Mouse (Mus musculus) urinary bladder, postnatal 36 days (tissue): ENCODE data around the gene Parp9.
"Not testable (repeated sequence)": the region's sequence is repeated elsewhere in the genome, so short reads cannot be mapped to it uniquely, and the experiment has no call there.

Experiments used
- DNase-seq, 2 experiments: peaks; one replicate each; pipeline ENCODE4 v3.0.0; 2022; ENCODE audit warnings: low spot score in 2 of 2, mixed read lengths in 1 of 2

Parp9 gene

GRCm38 (mm10) chr16:35924341-35924740 is 13.9 kb upstream of the Parp9 start:
- DNase-seq, result no peak

GRCm38 (mm10) chr16:35932179-35933055 is 5.9 kb upstream of the Parp9 start:
- no peak for DNase-seq

- DNase-seq, result no peak
These were observed 5.1 kb upstream of the Parp9 start for GRCm38 (mm10) chr16:35933181-35933580.

- DNase-seq, result no peak
These were observed 991 bp downstream of the Parp9 start for GRCm38 (mm10) chr16:35939261-35939660.

GRCm38 (mm10) chr16:35939690-35940089 is 1.4 kb downstream of the Parp9 start:
- DNase-seq, result peak; percentile 83 to 90

- DNase-seq, result no peak
These were observed 3.1 kb downstream of the Parp9 start for GRCm38 (mm10) chr16:35941382-35941781.

- DNase-seq, result peak in 1 of 2 experiments; percentile 27
These were observed 11.0 kb downstream of the Parp9 start for GRCm38 (mm10) chr16:35949264-35949663.

GRCm38 (mm10) chr16:35951216-35951615 is 12.9 kb downstream of the Parp9 start:
- DNase-seq, result no peak

- DNase-seq, result no peak
These were observed 14.4 kb downstream of the Parp9 start for GRCm38 (mm10) chr16:35952628-35953130.

- not testable (repeated sequence) for DNase-seq
These were observed 27.7 kb downstream of the Parp9 start for GRCm38 (mm10) chr16:35965991-35966390.

GRCm38 (mm10) chr16:35966411-35967115 is 28.3 kb downstream of the Parp9 start:
- no peak for DNase-seq

- DNase-seq, result no peak
These were observed 29.0 kb downstream of the Parp9 start for GRCm38 (mm10) chr16:35967319-35967718.

- DNase-seq, result no peak
These were observed 29.9 kb downstream of the Parp9 start for GRCm38 (mm10) chr16:35968149-35968548.

- no peak for DNase-seq
These were observed 35.8 kb downstream of the Parp9 start for GRCm38 (mm10) chr16:35974021-35974420.

- not testable (repeated sequence) for DNase-seq
These were observed 40.2 kb downstream of the Parp9 start, which contains the start of gene Kpna1 for GRCm38 (mm10) chr16:35978450-35978849. TSS of gene Kpna1 (plus strand) at chr16:35978750.

- peak; percentile 100 for DNase-seq
These were observed 43.1 kb downstream of the Parp9 start for GRCm38 (mm10) chr16:35981363-35981821.

- DNase-seq, result no peak
These were observed 44.2 kb downstream of the Parp9 start for GRCm38 (mm10) chr16:35982506-35982901.

- peak; percentile 84 to 90 for DNase-seq
These were observed 44.7 kb downstream of the Parp9 start for GRCm38 (mm10) chr16:35982902-35983516.

GRCm38 (mm10) chr16:35983517-35984101 is 45.3 kb downstream of the Parp9 start:
- DNase-seq, result peak; percentile 39 to 59

- DNase-seq, result no peak
These were observed 46.2 kb downstream of the Parp9 start for GRCm38 (mm10) chr16:35984471-35984870.

GRCm38 (mm10) chr16:35987930-35988329 is 49.7 kb downstream of the Parp9 start:
- DNase-seq, result no peak

- no peak for DNase-seq
These were observed 54.1 kb downstream of the Parp9 start for GRCm38 (mm10) chr16:35992391-35992790.
